Mouse (Mus musculus): ENCODE data around the gene Slc25a14.

DNA sequence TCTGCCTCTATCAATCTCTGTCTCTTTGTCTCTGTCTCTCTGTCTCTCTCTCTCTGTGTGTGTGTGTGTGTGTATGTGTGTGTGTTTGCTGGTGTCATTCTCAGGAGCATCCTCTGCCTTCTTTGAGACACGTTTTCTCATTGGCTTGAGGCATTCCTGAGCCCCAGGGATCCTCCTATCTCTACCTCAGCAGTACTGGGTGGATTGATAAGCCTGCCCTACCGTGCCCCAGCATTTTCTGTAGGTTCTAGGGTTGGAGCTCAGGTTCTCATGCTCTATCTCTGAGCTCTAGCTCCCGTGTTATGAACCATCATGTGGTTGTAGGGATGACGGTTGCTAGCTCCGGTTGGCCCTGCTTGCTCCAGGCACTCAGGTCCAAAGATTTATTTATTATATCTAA, 60.6 kb downstream of the Slc25a14 start:
- TF ChIP-seq CTCF (IDR thresholded peaks at IDR 0.05; ENCODE audit: low read depth) (no peak), EP300 (IDR thresholded peaks at IDR 0.05; ENCODE audit: low read depth) (no peak)
